ENCODE assay signal across 8 mouse cellular contexts in genomic region chr9:44579392-44579791, GRCm38 (mm10). TPM values are rescaled to one million over a fixed set of nuclear protein-coding genes. Genes with fewer than 3 reads are reported as not detected.
DNase-seq lines count a peak whose midpoint lies in the region; ATAC-seq and TF ChIP-seq lines count a peak whose summit lies in the region.

No protein-coding gene starts in this region.

- H3K4me1 ChIP-seq in limb, embryonic 14.5 days (ENCODE audit: control insufficient read depth, insufficient read depth, low read length), result no peaks in the 10 kb centered on the region
- H3K4me1 ChIP-seq in midbrain, embryonic 15.5 days, result no peaks in the 10 kb centered on the region

- H3K9me3 ChIP-seq in limb, embryonic 14.5 days (ENCODE audit: control insufficient read depth, low read length), result peaks cover 3% of the 10 kb centered on the region; the same call in 1 of the 2 replicates
- H3K9me3 ChIP-seq in midbrain, embryonic 15.5 days, result 0 out of 2 replicates have a peak, but pooled peaks cover 5% of the 10 kb centered on the region

- no peak for TF ChIP-seq POLR2A in limb, embryonic 14.5 days (IDR thresholded peaks at IDR 0.05; ENCODE audit: borderline replicate concordance, extremely low read depth, insufficient read depth, insufficient read length)

- H3K36me3 ChIP-seq in limb, embryonic 14.5 days (ENCODE audit: control insufficient read depth, insufficient read depth, low read length), result no peaks in the 10 kb centered on the region
- no peaks in the 10 kb centered on the region for H3K36me3 ChIP-seq in midbrain, embryonic 15.5 days (replicated peaks)

- no peak overlapping the region for H3K4me3 ChIP-seq in limb, embryonic 14.5 days (replicated peaks; ENCODE audit: low read length)
- no peak overlapping the region for H3K4me3 ChIP-seq in midbrain, embryonic 15.5 days

- no peak overlapping the region for H3K4me2 ChIP-seq in limb, embryonic 14.5 days (replicated peaks; ENCODE audit: low read depth, low read length, severe bottlenecking)
- H3K4me2 ChIP-seq in midbrain, embryonic 15.5 days, result no peak overlapping the region

- 30% methylated on average over 6 of the region's 6 CpGs for WGBS in limb, embryonic 14.5 days
- WGBS in midbrain, embryonic 15.5 days, result 49% methylated on average over 6 of the region's 6 CpGs

- H3K27ac ChIP-seq in limb, embryonic 14.5 days (replicated peaks; ENCODE audit: low read depth, low read length), result no peak overlapping the region
- H3K27ac ChIP-seq in midbrain, embryonic 15.5 days, result no peak overlapping the region

- no peak overlapping the region for H3K9ac ChIP-seq in limb, embryonic 14.5 days (ENCODE audit: low read depth, low read length, severe bottlenecking)
- H3K9ac ChIP-seq in midbrain, embryonic 15.5 days, result no peak overlapping the region

- no peaks in the 10 kb centered on the region for H3K27me3 ChIP-seq in limb, embryonic 14.5 days (ENCODE audit: control insufficient read depth, insufficient read depth, low read length)
- H3K27me3 ChIP-seq in midbrain, embryonic 15.5 days (replicated peaks), result no peaks in the 10 kb centered on the region

- peak; percentile 96 for DNase-seq in heart, adult 11 months
- DNase-seq in heart, adult 8-10 months (ENCODE audit: low spot score), result no peak
- peak; percentile 24 for DNase-seq in limb, embryonic 14.5 days (ENCODE audit: low spot score)
- peak; percentile 86 for DNase-seq in naive thymus-derived CD4-positive, alpha-beta T cell, adult 2 months (ENCODE audit: low read depth)
- no peak for DNase-seq in Muller cell, postnatal 12 days (ENCODE audit: inconsistent ontology term)
- DNase-seq in cerebellum, postnatal 4 days (ENCODE audit: low spot score in 2 of 2), result no peak

- peak; percentile 88 for ATAC-seq in granulocyte monocyte progenitor cell, adult 5-6 weeks (replicated peaks; ENCODE audit: poor library complexity, severe bottlenecking)
- no peak for ATAC-seq in limb, embryonic 14.5 days (ENCODE audit: low FRiP score, low read depth)
- ATAC-seq in midbrain, embryonic 15.5 days (replicated peaks), result no peak

RNA-seq across cellular contexts. Expression of gene Cxcr5, which starts 17.7 kb away (rescaled TPM):
- under 1 TPM in 3 of 4 experiments, not detected in 1; 0.11 to 0.72 (median 0.14) TPM for total RNA-seq in heart, adult 8-10 months (2022)
- total RNA-seq in granulocyte monocyte progenitor cell, adult 5-6 weeks (2014; fragmentation: Nextera tagmentation), result not detected in 2 replicates
- total RNA-seq in granulocyte monocyte progenitor cell, adult 5-6 weeks (2017), result not detected in 2 replicates
- 0.10 and 0.13 TPM in 2 replicates for polyA plus RNA-seq in limb, embryonic 14.5 days (2012; rRNA removed)
- 0.30 TPM in 1 of 2 replicates, not detected in the other for polyA plus RNA-seq in limb, embryonic 14.5 days (2014; fragmentation: Nextera tagmentation; extraction: Ambion mirVana)
- not detected in 2 replicates for polyA plus RNA-seq in midbrain, embryonic 15.5 days (2015; fragmentation: Nextera tagmentation; extraction: Ambion mirVana)

RNA-seq across cellular contexts. Expression of gene Ddx6, which starts 25.3 kb away (rescaled TPM):
- 10 to 100 TPM; 78.5 to 93.2 (median 88.8) TPM for total RNA-seq in heart, adult 8-10 months (2022)
- total RNA-seq in granulocyte monocyte progenitor cell, adult 5-6 weeks (2014; fragmentation: Nextera tagmentation), result 72.4 and 75.7 TPM in 2 replicates
- total RNA-seq in granulocyte monocyte progenitor cell, adult 5-6 weeks (2017), result 79.6 and 80.6 TPM in 2 replicates
- 41.7 and 42.0 TPM in 2 replicates for polyA plus RNA-seq in limb, embryonic 14.5 days (2012; rRNA removed)
- polyA plus RNA-seq in limb, embryonic 14.5 days (2014; fragmentation: Nextera tagmentation; extraction: Ambion mirVana), result 18.5 and 20.4 TPM in 2 replicates
- polyA plus RNA-seq in midbrain, embryonic 15.5 days (2015; fragmentation: Nextera tagmentation; extraction: Ambion mirVana), result 20.7 and 22.6 TPM in 2 replicates

Comparison
In these comparisons a context has a peak if more than half of its experiments do, and no peak if none do; other contexts are left out.
1. DNase-seq: peak in heart, adult 11 months (single experiment), limb, embryonic 14.5 days (single experiment) and naive thymus-derived CD4-positive, alpha-beta T cell, adult 2 months (single experiment); none in heart, adult 8-10 months (single experiment), Muller cell, postnatal 12 days (single experiment) and cerebellum, postnatal 4 days (0 of 2).